22 mouse cellular contexts compared by ENCODE assay signal in the genomic region with DNA sequence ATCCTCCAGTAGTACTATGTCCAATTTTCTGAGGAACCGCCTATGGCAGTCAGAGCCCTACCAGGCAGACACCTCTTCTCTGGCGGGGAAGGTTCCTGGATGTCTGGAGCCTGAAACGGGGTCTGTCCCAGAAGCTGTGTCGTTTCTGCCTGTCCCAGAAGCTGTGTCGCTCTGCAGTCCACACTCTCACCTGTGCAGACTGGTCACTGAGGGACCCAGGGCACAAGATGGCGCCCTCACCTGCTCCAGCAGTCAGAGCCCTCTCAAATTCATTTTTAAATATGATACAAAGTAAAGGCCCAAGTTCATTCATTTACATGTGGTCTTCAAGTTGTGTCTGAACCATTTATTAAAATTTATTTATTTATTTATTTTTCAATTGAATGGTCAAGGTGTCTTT.
A peak's percentile ranks its signal among the peaks of the same experiment; 100 is the strongest.
DNase-seq lines count a peak whose midpoint lies in the region; ATAC-seq and TF ChIP-seq lines count a peak whose summit lies in the region.
"Had no signal": no experiment of that assay in that cellular context is flagged by ENCODE, and none has a peak within 500 bp of the region (broad histone marks: within the 10 kb centered on the region; RNA-seq: fewer than 3 reads in every experiment).

No protein-coding gene starts in this region.

- 68% methylated on average over 6 of the region's 6 CpGs for WGBS in intestine, postnatal 0 days
- WGBS in intestine, embryonic 15.5 days = 74% methylated on average over 6 of the region's 6 CpGs
- 74% methylated on average over 6 of the region's 6 CpGs for whole genome bisulfite sequencing in lung, adult 2 months
- 78% methylated on average over 6 of the region's 6 CpGs for WGBS in bone marrow, adult 2 months

- no peak for DNase-seq in lung, adult 2 months
- no peak for DNase-seq in lung, postnatal 4 days
- DNase-seq in embryo, embryonic 10.5 days (ENCODE audit: low spot score) = no peak
- DNase-seq: cerebellum, adult 9-11 months; gastrocnemius, postnatal 10 days; heart, adult 18-20 months; lung, adult 18-20 months; right cerebral cortex, adult 18-20 months; thymus, postnatal 4 days had no signal

- H3K4me2 ChIP-seq in intestine, postnatal 0 days (replicated peaks; ENCODE audit: low read depth) = no peak overlapping the region
- no peak overlapping the region for H3K4me2 ChIP-seq in intestine, embryonic 15.5 days (replicated peaks)
- H3K4me2 ChIP-seq: embryonic facial prominence, embryonic 12.5 days; forebrain, embryonic 13.5 days; heart, embryonic 15.5 days; limb, embryonic 12.5 days; midbrain, embryonic 11.5 days; neural tube, embryonic 12.5 days had no signal

- H3K4me3 ChIP-seq in intestine, postnatal 0 days (ENCODE audit: low read depth, low read length) = no peak overlapping the region
- no peak overlapping the region for H3K4me3 ChIP-seq in intestine, embryonic 15.5 days (replicated peaks)
- no peak overlapping the region for H3K4me3 ChIP-seq in lung, adult 2 months (replicated peaks; ENCODE audit: extremely low read depth, low read depth, low read length)
- H3K4me3 ChIP-seq in bone marrow, adult 2 months (replicated peaks; ENCODE audit: control insufficient read depth, low read depth, low read length) = no peak overlapping the region
- H3K4me3 ChIP-seq: embryonic facial prominence, embryonic 12.5 days; erythroblast, embryonic 14.5 days; forebrain, embryonic 13.5 days; heart, embryonic 15.5 days; limb, embryonic 12.5 days; neural tube, embryonic 12.5 days had no signal

- H3K9me3 ChIP-seq in intestine, postnatal 0 days (ENCODE audit: control insufficient read depth) = no peaks in the 10 kb centered on the region
- H3K9me3 ChIP-seq in intestine, embryonic 15.5 days = no peaks in the 10 kb centered on the region
- H3K9me3 ChIP-seq: embryonic facial prominence, embryonic 12.5 days; forebrain, embryonic 13.5 days; heart, embryonic 15.5 days; limb, embryonic 12.5 days; neural tube, embryonic 12.5 days had no signal

- H3K27ac ChIP-seq in intestine, postnatal 0 days (ENCODE audit: low read depth, low read length) = no peak overlapping the region
- H3K27ac ChIP-seq in intestine, embryonic 15.5 days = no peak overlapping the region
- H3K27ac ChIP-seq in bone marrow, adult 2 months (ENCODE audit: control insufficient read depth, insufficient read depth, low read depth, low read length, poor library complexity) = no peak overlapping the region
- H3K27ac ChIP-seq: embryonic facial prominence, embryonic 12.5 days; forebrain, embryonic 13.5 days; heart, embryonic 15.5 days; limb, embryonic 12.5 days; macrophage; neural tube, embryonic 12.5 days had no signal

- TF ChIP-seq POLR2A in lung, adult 2 months (IDR thresholded peaks at IDR 0.05; ENCODE audit: borderline replicate concordance, extremely low read depth, low read depth, low read length) = no peak
- no peak for TF ChIP-seq POLR2A in bone marrow, adult 2 months (IDR thresholded peaks at IDR 0.05; ENCODE audit: borderline replicate concordance, control insufficient read depth, low read depth, low read length)

- H3K36me3 ChIP-seq in intestine, postnatal 0 days (ENCODE audit: control insufficient read depth, insufficient read depth) = no peaks in the 10 kb centered on the region
- H3K36me3 ChIP-seq in intestine, embryonic 15.5 days = no peaks in the 10 kb centered on the region
- H3K36me3 ChIP-seq: embryonic facial prominence, embryonic 12.5 days; heart, embryonic 15.5 days; limb, embryonic 12.5 days; neural tube, embryonic 12.5 days had no signal

- H3K9ac ChIP-seq in intestine, postnatal 0 days (ENCODE audit: low read depth, low read length) = no peak overlapping the region
- H3K9ac ChIP-seq in intestine, embryonic 15.5 days = no peak overlapping the region
- H3K9ac ChIP-seq: embryonic facial prominence, embryonic 12.5 days; forebrain, embryonic 13.5 days; heart, embryonic 15.5 days; limb, embryonic 12.5 days; neural tube, embryonic 12.5 days had no signal

- ATAC-seq in intestine, postnatal 0 days = no peak
- ATAC-seq in intestine, embryonic 15.5 days = no peak
- no peak for ATAC-seq in cerebellum, adult (ENCODE audit: insufficient number of reproducible peaks, low FRiP score, low TSS enrichment)
- ATAC-seq: forebrain, embryonic 13.5 days; hindbrain, embryonic 16.5 days had no signal

- H3K4me1 ChIP-seq in intestine, postnatal 0 days (replicated peaks; ENCODE audit: control insufficient read depth, insufficient read depth, low read length) = no peaks in the 10 kb centered on the region
- no peaks in the 10 kb centered on the region for H3K4me1 ChIP-seq in intestine, embryonic 15.5 days (replicated peaks)
- H3K4me1 ChIP-seq in lung, adult 2 months (ENCODE audit: control insufficient read depth, insufficient read depth, low read length) = no peaks in the 10 kb centered on the region
- no peaks in the 10 kb centered on the region for H3K4me1 ChIP-seq in bone marrow, adult 2 months (ENCODE audit: control insufficient read depth, insufficient read depth, low read length)
- H3K4me1 ChIP-seq: embryonic facial prominence, embryonic 12.5 days; forebrain, embryonic 13.5 days; heart, embryonic 15.5 days; limb, embryonic 12.5 days; neural tube, embryonic 12.5 days had no signal

- no peaks in the 10 kb centered on the region for H3K27me3 ChIP-seq in intestine, postnatal 0 days (replicated peaks; ENCODE audit: control insufficient read depth, insufficient read depth, low read length)
- H3K27me3 ChIP-seq in intestine, embryonic 15.5 days (replicated peaks) = no peaks in the 10 kb centered on the region
- H3K27me3 ChIP-seq: embryonic facial prominence, embryonic 12.5 days; forebrain, embryonic 13.5 days; heart, embryonic 15.5 days; limb, embryonic 12.5 days; neural tube, embryonic 12.5 days had no signal

- TF ChIP-seq CTCF in intestine, postnatal 0 days (IDR thresholded peaks at IDR 0.05; ENCODE audit: low read depth) = peak; percentile 52
- TF ChIP-seq CTCF in lung, adult 2 months (IDR thresholded peaks at IDR 0.05; ENCODE audit: insufficient read depth, low read length) = 0 out of 2 replicates have a peak, but pooled peaks have one; percentile 16
- peak; percentile 19; the same call in 1 of the 2 replicates for TF ChIP-seq CTCF in bone marrow, adult 2 months (IDR thresholded peaks at IDR 0.05; ENCODE audit: control insufficient read depth, insufficient read depth, low read length)
